In genomic region chr13:51649740-51650139, GRCm38 (mm10) we compare ENCODE assay signal across 26 mouse cellular contexts. TPM values are rescaled to one million over a fixed set of nuclear protein-coding genes. Genes with fewer than 3 reads are reported as not detected.
"Had no signal": no experiment of that assay in that cellular context is flagged by ENCODE, and none has a peak within 500 bp of the region (broad histone marks: within the 10 kb centered on the region; RNA-seq: fewer than 3 reads in every experiment).

No protein-coding gene starts in this region.

- H3K9me3 ChIP-seq: heart, embryonic 13.5 days; heart, embryonic 15.5 days; hindbrain, embryonic 13.5 days; hindbrain, embryonic 15.5 days; intestine, embryonic 15.5 days; limb, embryonic 13.5 days; limb, embryonic 15.5 days had no signal

- DNase-seq: forebrain, postnatal 0 days; gastrocnemius, postnatal 14 days; gastrocnemius, postnatal 36 days; heart, adult 11 months; heart, adult 2 months; heart, postnatal 14 days; heart, postnatal 36 days; kidney, adult 18-20 months; kidney, adult 8-10 months; kidney, postnatal 10 days; kidney, postnatal 25 days; kidney, postnatal 4 days; left cerebral cortex, postnatal 4 days had no signal

- ATAC-seq: forebrain, postnatal 0 days; hindbrain, postnatal 0 days; intestine, embryonic 15.5 days; intestine, postnatal 0 days had no signal

- H3K4me3 ChIP-seq: heart, adult 2 months; heart, embryonic 13.5 days; heart, embryonic 15.5 days; hindbrain, embryonic 13.5 days; hindbrain, embryonic 15.5 days; intestine, embryonic 15.5 days; layer of hippocampus, adult 2 months; left cerebral cortex, adult 2 months; limb, embryonic 13.5 days; limb, embryonic 15.5 days had no signal

- H3K4me2 ChIP-seq: heart, embryonic 11.5 days; heart, embryonic 13.5 days; heart, embryonic 15.5 days; hindbrain, embryonic 13.5 days; hindbrain, embryonic 15.5 days; intestine, embryonic 15.5 days; limb, embryonic 13.5 days; limb, embryonic 15.5 days had no signal

- H3K9ac ChIP-seq: forebrain, postnatal 0 days; heart, embryonic 13.5 days; heart, embryonic 15.5 days; hindbrain, embryonic 13.5 days; hindbrain, embryonic 15.5 days; intestine, embryonic 15.5 days; limb, embryonic 13.5 days; limb, embryonic 15.5 days had no signal

- H3K27ac ChIP-seq: heart, adult 2 months; heart, embryonic 13.5 days; heart, embryonic 15.5 days; hindbrain, embryonic 13.5 days; hindbrain, embryonic 15.5 days; hindbrain, postnatal 0 days; intestine, embryonic 15.5 days; layer of hippocampus, adult 2 months; left cerebral cortex, adult 2 months; limb, embryonic 13.5 days; limb, embryonic 15.5 days had no signal

- H3K27me3 ChIP-seq: heart, embryonic 13.5 days; heart, embryonic 15.5 days; hindbrain, embryonic 13.5 days; hindbrain, embryonic 15.5 days; intestine, embryonic 15.5 days; limb, embryonic 13.5 days; limb, embryonic 15.5 days had no signal

RNA-seq across cellular contexts. Expression of gene Cks2, which starts 4.7 kb away (rescaled TPM):
- total RNA-seq: gastrocnemius, adult 18-20 months had no signal
